Mouse (Mus musculus): ENCODE measurements around the gene Ttc3. TPM values are rescaled to one million over a fixed set of nuclear protein-coding genes. Genes with fewer than 3 reads are reported as not detected.
"Not testable (repeated sequence)": the region's sequence is repeated elsewhere in the genome, so short reads cannot be mapped to it uniquely, and the experiment has no call there.

Gene Ttc3
- polyA plus RNA-seq, 1 experiment from 2014 or later, result 213 TPM

DNA sequence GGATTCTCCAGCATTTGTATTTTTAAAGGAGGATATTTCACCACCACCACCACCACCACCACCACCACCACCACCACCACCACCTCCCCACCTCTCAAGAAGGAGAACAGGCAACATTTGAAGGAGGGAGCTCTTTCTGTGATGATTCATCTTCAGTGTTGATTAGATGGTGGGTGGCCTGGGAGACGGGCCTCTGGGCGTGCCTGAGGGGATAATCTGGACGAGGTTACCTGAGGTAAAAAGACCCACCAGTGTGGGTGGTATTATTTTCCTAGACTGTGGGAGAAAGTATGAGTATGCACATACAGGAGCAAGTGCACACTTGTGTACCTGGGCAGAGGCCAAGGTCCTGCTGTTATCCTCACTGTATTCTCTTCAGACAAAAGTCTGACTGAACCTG lies 93.6 kb downstream of the Ttc3 start:
- no peak overlapping the region for H3K4me3 ChIP-seq (ENCODE audit: low read depth, low read length)
- H3K4me1 ChIP-seq (ENCODE audit: control insufficient read depth, insufficient read depth, low read length), result no peaks in the 10 kb centered on the region
- 80% methylated on average over 3 of the region's 3 CpGs for WGBS (ENCODE audit: insufficient replicate concordance)
- H3K27ac ChIP-seq (ENCODE audit: low read depth, low read length), result no peak overlapping the region
- H3K9ac ChIP-seq (ENCODE audit: low read depth, low read length), result no peak overlapping the region
- no peak for ATAC-seq (replicated peaks; ENCODE audit: insufficient number of reproducible peaks, low FRiP score, low TSS enrichment)
- no peaks in the 10 kb centered on the region for H3K9me3 ChIP-seq (replicated peaks; ENCODE audit: control insufficient read depth, low read length)
- H3K36me3 ChIP-seq (ENCODE audit: control insufficient read depth, insufficient read depth, low read length), result peaks cover 72% of the 10 kb centered on the region
- no peaks in the 10 kb centered on the region for H3K27me3 ChIP-seq (ENCODE audit: control insufficient read depth, insufficient read depth, low read length)
- no peak overlapping the region for H3K4me2 ChIP-seq

GRCm38 (mm10) chr16:94465900-94466299 lies 95.5 kb downstream of the Ttc3 start:
- H3K9ac ChIP-seq (ENCODE audit: low read depth, low read length), result no peak overlapping the region
- H3K4me1 ChIP-seq (ENCODE audit: control insufficient read depth, insufficient read depth, low read length), result no peaks in the 10 kb centered on the region
- no peaks in the 10 kb centered on the region for H3K27me3 ChIP-seq (ENCODE audit: control insufficient read depth, insufficient read depth, low read length)
- H3K9me3 ChIP-seq (replicated peaks; ENCODE audit: control insufficient read depth, low read length), result no peaks in the 10 kb centered on the region
- H3K4me2 ChIP-seq, result no peak overlapping the region
- H3K27ac ChIP-seq (ENCODE audit: low read depth, low read length), result no peak overlapping the region
- WGBS (ENCODE audit: insufficient replicate concordance), result 84% methylated on average over 4 of the region's 4 CpGs
- H3K36me3 ChIP-seq (ENCODE audit: control insufficient read depth, insufficient read depth, low read length), result peaks cover 65% of the 10 kb centered on the region
- H3K4me3 ChIP-seq (ENCODE audit: low read depth, low read length), result no peak overlapping the region
- no peak for ATAC-seq (replicated peaks; ENCODE audit: insufficient number of reproducible peaks, low FRiP score, low TSS enrichment)

DNA sequence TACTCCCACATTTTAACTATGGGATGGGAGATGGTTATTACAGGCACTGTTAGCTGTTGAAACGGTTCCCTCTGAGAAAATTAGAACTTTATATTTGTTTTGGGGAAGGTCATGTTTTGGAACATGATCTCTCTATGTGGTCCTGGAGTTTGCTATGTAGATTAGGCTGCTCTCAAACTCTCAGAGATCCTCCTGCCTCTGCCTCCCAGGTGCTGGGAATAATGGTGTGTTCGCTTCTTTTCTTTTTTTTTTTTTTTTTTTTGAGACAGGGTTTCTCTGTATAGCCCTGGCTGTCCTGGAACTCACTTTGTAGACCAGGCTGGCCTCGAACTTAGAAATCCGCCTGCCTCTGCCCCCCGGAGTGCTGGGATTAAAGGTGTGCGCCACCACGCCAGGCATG lies 95.9 kb downstream of the Ttc3 start:
- 92% methylated on average over 7 of the region's 7 CpGs for WGBS (ENCODE audit: insufficient replicate concordance)
- ATAC-seq (replicated peaks; ENCODE audit: insufficient number of reproducible peaks, low FRiP score, low TSS enrichment); H3K4me1 ChIP-seq (ENCODE audit: control insufficient read depth, insufficient read depth, low read length); H3K4me2 ChIP-seq; H3K9me3 ChIP-seq (replicated peaks; ENCODE audit: control insufficient read depth, low read length); H3K27ac ChIP-seq (ENCODE audit: low read depth, low read length); H3K9ac ChIP-seq (ENCODE audit: low read depth, low read length); H3K27me3 ChIP-seq (ENCODE audit: control insufficient read depth, insufficient read depth, low read length); H3K4me3 ChIP-seq (ENCODE audit: low read depth, low read length): not testable (repeated sequence)
- peaks cover 61% of the 10 kb centered on the region for H3K36me3 ChIP-seq (ENCODE audit: control insufficient read depth, insufficient read depth, low read length)

DNA sequence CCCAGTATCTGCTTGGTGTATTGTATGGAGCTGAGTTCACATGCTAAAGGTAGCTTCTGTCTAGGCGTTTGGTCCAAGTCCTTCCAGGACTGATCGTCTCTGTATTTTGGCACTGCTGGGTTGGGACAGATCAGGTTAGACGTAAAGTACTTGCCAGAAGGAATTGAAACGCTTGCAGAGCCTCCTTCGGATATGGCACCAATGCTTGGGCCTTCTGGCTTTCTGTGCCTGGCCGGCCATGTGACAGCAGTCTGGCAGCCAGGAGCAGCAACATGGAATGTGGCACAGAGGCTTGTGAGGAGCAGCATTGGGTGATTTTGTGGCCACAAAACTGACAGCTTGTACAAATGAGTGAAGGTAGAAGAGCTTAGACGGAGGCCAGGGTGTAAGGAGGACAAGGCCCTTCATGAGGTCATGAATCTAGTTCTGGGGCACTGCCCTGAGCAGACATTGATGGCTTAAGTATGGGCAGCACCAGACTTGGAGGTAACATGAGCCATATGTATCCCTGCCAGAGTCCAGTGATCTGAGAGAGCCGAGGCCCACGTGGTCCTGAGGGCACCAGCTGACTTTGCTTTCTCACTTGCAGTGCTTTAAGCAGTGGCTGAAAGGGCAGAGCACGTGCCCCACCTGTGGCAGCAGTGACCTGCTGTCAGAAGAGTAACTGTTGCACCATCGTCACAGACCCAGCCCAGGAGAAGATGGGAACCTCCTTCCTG lies 97.1 kb downstream of the Ttc3 start:
- H3K36me3 ChIP-seq (ENCODE audit: control insufficient read depth, insufficient read depth, low read length), result peaks cover 56% of the 10 kb centered on the region
- no peaks in the 10 kb centered on the region for H3K4me1 ChIP-seq (ENCODE audit: control insufficient read depth, insufficient read depth, low read length)
- H3K27me3 ChIP-seq (ENCODE audit: control insufficient read depth, insufficient read depth, low read length), result no peaks in the 10 kb centered on the region
- H3K4me3 ChIP-seq (ENCODE audit: low read depth, low read length), result no peak overlapping the region
- no peak overlapping the region for H3K27ac ChIP-seq (ENCODE audit: low read depth, low read length)
- WGBS (ENCODE audit: insufficient replicate concordance), result 87% methylated on average over 11 of the region's 11 CpGs
- no peaks in the 10 kb centered on the region for H3K9me3 ChIP-seq (replicated peaks; ENCODE audit: control insufficient read depth, low read length)
- H3K9ac ChIP-seq (ENCODE audit: low read depth, low read length), result no peak overlapping the region
- no peak overlapping the region for H3K4me2 ChIP-seq
- ATAC-seq (replicated peaks; ENCODE audit: insufficient number of reproducible peaks, low FRiP score, low TSS enrichment), result no peak

DNA sequence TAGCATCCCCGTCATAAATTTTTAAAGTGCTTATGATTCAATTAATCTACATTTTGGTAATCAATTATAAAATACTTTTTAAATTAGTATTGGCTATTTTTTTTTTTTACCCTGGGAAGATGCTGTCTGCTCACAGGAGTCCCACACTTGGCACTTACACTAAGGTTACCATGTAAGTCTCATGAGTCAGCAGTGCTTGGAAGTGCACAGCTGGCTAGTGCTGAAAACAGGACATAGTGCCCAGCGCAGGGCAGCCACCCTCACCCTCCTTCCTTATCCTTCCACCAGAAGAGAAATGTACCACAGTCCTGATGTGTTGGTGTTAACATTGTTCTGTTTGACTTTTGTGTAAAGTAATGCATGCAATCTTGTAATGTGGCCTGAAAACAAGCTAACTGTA lies 98.0 kb downstream of the Ttc3 start:
- Histone ChIP-seq H3K27me3 (ENCODE audit: control insufficient read depth, insufficient read depth, low read length) (no peaks in the 10 kb centered on the region), H3K4me2 (no peak overlapping the region), H3K9me3 (replicated peaks; ENCODE audit: control insufficient read depth, low read length) (no peaks in the 10 kb centered on the region), H3K36me3 (ENCODE audit: control insufficient read depth, insufficient read depth, low read length) (peaks cover 55% of the 10 kb centered on the region), H3K4me1 (ENCODE audit: control insufficient read depth, insufficient read depth, low read length) (no peaks in the 10 kb centered on the region), H3K4me3 (ENCODE audit: low read depth, low read length) (no peak overlapping the region), H3K27ac (ENCODE audit: low read depth, low read length) (no peak overlapping the region), H3K9ac (ENCODE audit: low read depth, low read length) (no peak overlapping the region)
- ATAC-seq (replicated peaks; ENCODE audit: insufficient number of reproducible peaks, low FRiP score, low TSS enrichment), result no peak
- 91% methylated on average over 2 of the region's 2 CpGs for WGBS (ENCODE audit: insufficient replicate concordance)

DNA sequence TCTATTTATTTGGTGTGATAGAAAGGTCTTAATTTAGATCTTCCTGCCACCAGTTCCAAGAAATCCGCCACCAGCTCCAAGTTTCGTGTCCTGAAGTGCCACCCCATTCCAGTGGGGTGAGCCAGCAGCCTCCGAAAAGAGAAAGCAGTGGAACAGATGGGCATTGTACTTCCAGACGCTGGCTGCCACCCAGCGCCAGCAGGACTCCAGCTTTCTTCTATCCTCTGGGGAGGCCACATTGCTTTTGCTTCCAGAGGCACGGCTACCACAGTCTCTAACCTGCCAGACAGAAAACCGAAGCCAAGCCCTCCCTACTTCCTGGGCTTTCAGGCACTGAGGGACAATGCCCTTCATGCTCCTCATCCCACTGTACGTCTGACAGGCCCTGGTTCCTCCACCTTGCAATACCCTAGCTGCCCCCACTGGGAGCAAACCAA lies 102.1 kb downstream of the Ttc3 start:
- peaks cover 31% of the 10 kb centered on the region for H3K36me3 ChIP-seq (ENCODE audit: control insufficient read depth, insufficient read depth, low read length)
- no peak overlapping the region for H3K9ac ChIP-seq (ENCODE audit: low read depth, low read length)
- H3K4me2 ChIP-seq, result no peak overlapping the region
- H3K27me3 ChIP-seq (ENCODE audit: control insufficient read depth, insufficient read depth, low read length), result no peaks in the 10 kb centered on the region
- 66% methylated on average over 8 of the region's 8 CpGs for WGBS (ENCODE audit: insufficient replicate concordance)
- H3K9me3 ChIP-seq (replicated peaks; ENCODE audit: control insufficient read depth, low read length), result no peaks in the 10 kb centered on the region
- no peak overlapping the region for H3K4me3 ChIP-seq (ENCODE audit: low read depth, low read length)
- no peaks in the 10 kb centered on the region for H3K4me1 ChIP-seq (ENCODE audit: control insufficient read depth, insufficient read depth, low read length)
- H3K27ac ChIP-seq (ENCODE audit: low read depth, low read length), result no peak overlapping the region
- no peak for ATAC-seq (replicated peaks; ENCODE audit: insufficient number of reproducible peaks, low FRiP score, low TSS enrichment)

- 85% methylated on average over 11 of the region's 11 CpGs for WGBS (ENCODE audit: insufficient replicate concordance)
- ATAC-seq (replicated peaks; ENCODE audit: insufficient number of reproducible peaks, low FRiP score, low TSS enrichment), result no peak
- Histone ChIP-seq H3K9me3 (replicated peaks; ENCODE audit: control insufficient read depth, low read length) (no peaks in the 10 kb centered on the region), H3K4me3 (ENCODE audit: low read depth, low read length) (no peak overlapping the region), H3K4me1 (ENCODE audit: control insufficient read depth, insufficient read depth, low read length) (no peaks in the 10 kb centered on the region), H3K36me3 (ENCODE audit: control insufficient read depth, insufficient read depth, low read length) (peaks cover 25% of the 10 kb centered on the region), H3K27ac (ENCODE audit: low read depth, low read length) (no peak overlapping the region), H3K27me3 (ENCODE audit: control insufficient read depth, insufficient read depth, low read length) (no peaks in the 10 kb centered on the region), H3K9ac (ENCODE audit: low read depth, low read length) (no peak overlapping the region), H3K4me2 (no peak overlapping the region)
These were observed 102.8 kb downstream of the Ttc3 start for GRCm38 (mm10) chr16:94473086-94473822.

- Histone ChIP-seq H3K9me3 (replicated peaks; ENCODE audit: control insufficient read depth, low read length) (no peaks in the 10 kb centered on the region), H3K9ac (ENCODE audit: low read depth, low read length) (no peak overlapping the region), H3K4me3 (ENCODE audit: low read depth, low read length) (no peak overlapping the region), H3K27me3 (ENCODE audit: control insufficient read depth, insufficient read depth, low read length) (no peaks in the 10 kb centered on the region), H3K4me1 (ENCODE audit: control insufficient read depth, insufficient read depth, low read length) (no peaks in the 10 kb centered on the region), H3K36me3 (ENCODE audit: control insufficient read depth, insufficient read depth, low read length) (no peaks in the 10 kb centered on the region), H3K4me2 (no peak overlapping the region), H3K27ac (ENCODE audit: low read depth, low read length) (no peak overlapping the region)
- 72% methylated on average over 11 of the region's 11 CpGs for WGBS (ENCODE audit: insufficient replicate concordance)
- no peak for ATAC-seq (replicated peaks; ENCODE audit: insufficient number of reproducible peaks, low FRiP score, low TSS enrichment)
These were observed 114.5 kb downstream of the Ttc3 start for GRCm38 (mm10) chr16:94484752-94485535.
